Mouse (Mus musculus) intestine, embryonic 15.5 days (tissue): ENCODE results near the gene Fus. TPM values are rescaled to one million over a fixed set of nuclear protein-coding genes. Genes with fewer than 3 reads are reported as not detected.
A peak's percentile ranks its signal among the peaks of the same experiment; 100 is the strongest.
"Not testable (repeated sequence)": the region's sequence is repeated elsewhere in the genome, so short reads cannot be mapped to it uniquely, and the experiment has no call there.

Experiments used
- ATAC-seq: fragments of 200-750 bp; cut with Nextera tagmentation; 2 replicates; pipeline ENCODE4 v1.8.0; 2017; ENCODE audit warnings: moderate TSS enrichment, moderate library complexity
- H3K27ac ChIP-seq: fragments of 300-500 bp; sonication (generic); 2 replicates; pipeline ENCODE4 v1.5.1; 2015; ENCODE audit warnings: mild to moderate bottlenecking, inconsistent platforms
- H3K27me3 ChIP-seq: fragments of 300-500 bp; sonication (generic); replicated peaks from 2 replicates; pipeline ENCODE4 v1.6.1; 2015; ENCODE audit warnings: inconsistent platforms
- H3K36me3 ChIP-seq: fragments of 300-500 bp; sonication (generic); 2 replicates; pipeline ENCODE4 v1.6.1; 2015; ENCODE audit warnings: inconsistent platforms
- H3K4me1 ChIP-seq: fragments of 300-500 bp; sonication (generic); replicated peaks from 2 replicates; pipeline ENCODE4 v1.6.1; 2015; ENCODE audit warnings: inconsistent platforms
- H3K4me2 ChIP-seq: fragments of 300-500 bp; sonication (generic); replicated peaks from 2 replicates; pipeline ENCODE4 v1.6.1; 2015; ENCODE audit warnings: mild to moderate bottlenecking, inconsistent platforms
- H3K4me3 ChIP-seq: fragments of 300-500 bp; sonication (generic); replicated peaks from 2 replicates; pipeline ENCODE4 v1.5.1; 2015; ENCODE audit warnings: inconsistent platforms
- H3K9ac ChIP-seq: fragments of 300-500 bp; sonication (generic); 2 replicates; pipeline ENCODE4 v1.6.1; 2015; ENCODE audit warnings: inconsistent platforms
- H3K9me3 ChIP-seq: fragments of 300-500 bp; sonication (generic); 2 replicates; pipeline ENCODE4 v1.6.1; 2016; ENCODE audit warnings: inconsistent platforms
- WGBS: fragments of 180-500 bp; shearing (Covaris S2); methylation state at CpG from one replicate; pipeline ENCODE4 v1.1.7; 2015; 5-methylcytosine and 5-hydroxymethylcytosine counted together
- polyA plus RNA-seq: library from polyadenylated mRNA; unstranded; fragments of >200 nt; fragmentation: Nextera tagmentation; extraction: Ambion mirVana; gene quantifications from 2 replicates; pipeline ENCODE4 v1.2.1, GENCODE M21; 2015

Gene Fus
- polyA plus RNA-seq, 1 experiment from 2014 or later: 315 TPM

DNA sequence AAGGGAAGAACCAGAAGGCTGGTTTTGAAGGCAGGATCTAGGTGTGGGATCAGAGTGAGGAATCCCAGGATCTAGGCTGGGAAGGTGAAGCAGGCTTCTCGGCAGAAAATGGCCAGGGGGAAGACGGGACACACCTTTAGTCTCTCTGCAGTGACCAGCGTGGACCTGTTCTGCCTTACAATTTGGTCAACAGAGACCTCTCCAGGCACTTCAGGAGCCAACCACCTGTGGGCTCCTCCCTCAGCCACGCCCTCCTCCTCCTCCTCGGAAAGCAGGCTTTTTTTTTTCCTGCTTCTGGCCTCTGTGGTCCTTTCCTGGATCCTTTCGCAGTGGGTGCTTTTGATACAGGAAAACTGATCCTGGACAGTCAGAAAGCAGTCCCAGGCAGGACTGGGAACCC, 37.3 kb upstream of the Fus start, which contains the start of gene Prss8:
TSS of gene Prss8 (minus strand) at position 182 of the 400 bp plus-strand sequence.
- Histone ChIP-seq H3K27ac (peak within 1 kb of the TSS; percentile 79), H3K4me1 (peaks cover 42% of the 10 kb centered on the region), H3K4me2 (peak within 1 kb of the TSS; percentile 54), H3K9me3 (no peaks in the 10 kb centered on the region), H3K9ac (peak within 1 kb of the TSS; percentile 70), H3K27me3 (no peaks in the 10 kb centered on the region; the same call in 1 of the 2 replicates), H3K4me3 (peak within 1 kb of the TSS; percentile 49), H3K36me3 (peaks cover 3% of the 10 kb centered on the region)
- WGBS: 18% methylated on average over 6 of the region's 6 CpGs
- ATAC-seq: peak; percentile 50

DNA sequence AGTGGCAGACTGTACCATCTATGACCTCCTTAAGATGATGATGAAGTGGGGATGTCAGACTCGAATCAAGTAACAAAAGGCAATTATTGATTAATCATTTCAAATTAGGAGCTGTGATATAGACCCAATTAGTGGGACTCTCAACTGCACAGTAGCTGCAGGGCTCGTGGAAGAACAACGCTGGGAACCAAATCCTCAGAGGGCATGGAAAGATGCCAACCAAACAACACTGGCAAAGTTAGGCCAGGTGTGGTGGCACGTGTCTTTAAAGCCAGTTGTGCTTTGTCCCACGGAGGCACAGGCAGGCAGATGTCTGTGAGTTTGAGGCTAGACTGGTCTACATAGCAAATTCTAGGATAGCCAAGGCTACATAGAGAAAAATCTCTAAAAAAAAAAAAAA, 36.6 kb upstream of the Fus start:
- no peak overlapping the region; the same call in 1 of the 2 replicates for H3K9ac ChIP-seq
- H3K4me2 ChIP-seq: peak overlapping the region; percentile 54; the same call in 1 of the 2 replicates
- H3K36me3 ChIP-seq: peaks cover 3% of the 10 kb centered on the region
- ATAC-seq: no peak
- H3K27me3 ChIP-seq: no peaks in the 10 kb centered on the region; the same call in 1 of the 2 replicates
- WGBS: 75% methylated on average over 5 of the region's 5 CpGs
- H3K9me3 ChIP-seq: no peaks in the 10 kb centered on the region
- peaks cover 41% of the 10 kb centered on the region for H3K4me1 ChIP-seq
- H3K27ac ChIP-seq: 0 out of 2 replicates have a peak overlapping the region, but pooled peaks have one; percentile 79
- no peak overlapping the region for H3K4me3 ChIP-seq

DNA sequence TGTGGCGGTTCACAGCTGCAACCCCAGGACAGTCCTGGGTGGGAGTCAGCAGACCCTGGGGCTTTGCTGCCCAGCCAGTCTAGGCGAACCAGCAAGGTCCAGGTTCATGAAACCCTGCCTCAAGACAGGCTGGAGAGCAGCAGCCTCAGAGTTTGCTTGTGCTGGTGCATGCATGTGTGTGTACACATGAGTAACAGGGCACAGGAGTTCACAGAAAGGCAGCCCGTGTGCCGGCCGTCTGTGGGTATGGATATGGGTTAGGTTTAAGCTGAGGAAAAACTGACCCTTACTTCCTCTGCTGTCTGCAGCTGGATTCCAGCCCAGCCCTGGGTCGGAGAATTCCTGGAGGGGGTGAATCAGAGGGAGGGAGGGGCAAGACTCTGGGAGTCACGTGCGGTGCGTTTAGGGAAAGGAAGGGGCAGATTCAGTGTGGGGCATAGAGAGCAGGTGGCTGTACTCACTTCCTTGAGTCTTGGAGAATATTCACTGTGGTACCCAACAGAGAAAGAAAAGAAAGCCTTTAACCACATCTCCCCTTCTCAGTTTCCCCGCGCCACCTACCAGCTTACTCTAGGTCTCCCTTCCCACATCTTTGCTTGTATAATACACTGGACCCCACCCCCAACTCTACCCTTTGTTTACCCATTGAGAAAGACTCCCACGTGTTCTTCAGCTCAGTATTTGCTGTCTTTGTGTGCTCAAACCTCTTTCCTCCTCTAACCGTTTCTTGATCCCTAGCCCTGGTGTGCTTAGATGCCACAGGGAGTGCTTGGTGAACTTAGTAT, 35.7 kb upstream of the Fus start:
- Histone ChIP-seq H3K9ac (peak overlapping the region; percentile 34), H3K4me2 (peak overlapping the region; percentile 25), H3K27ac (peak overlapping the region; percentile 80), H3K4me3 (no peak overlapping the region), H3K36me3 (no peaks in the 10 kb centered on the region; the same call in 1 of the 2 replicates), H3K9me3 (no peaks in the 10 kb centered on the region), H3K27me3 (no peaks in the 10 kb centered on the region; the same call in 1 of the 2 replicates), H3K4me1 (peaks cover 43% of the 10 kb centered on the region)
- peak; percentile 9 for ATAC-seq
- 21% methylated on average over 13 of the region's 13 CpGs for WGBS

DNA sequence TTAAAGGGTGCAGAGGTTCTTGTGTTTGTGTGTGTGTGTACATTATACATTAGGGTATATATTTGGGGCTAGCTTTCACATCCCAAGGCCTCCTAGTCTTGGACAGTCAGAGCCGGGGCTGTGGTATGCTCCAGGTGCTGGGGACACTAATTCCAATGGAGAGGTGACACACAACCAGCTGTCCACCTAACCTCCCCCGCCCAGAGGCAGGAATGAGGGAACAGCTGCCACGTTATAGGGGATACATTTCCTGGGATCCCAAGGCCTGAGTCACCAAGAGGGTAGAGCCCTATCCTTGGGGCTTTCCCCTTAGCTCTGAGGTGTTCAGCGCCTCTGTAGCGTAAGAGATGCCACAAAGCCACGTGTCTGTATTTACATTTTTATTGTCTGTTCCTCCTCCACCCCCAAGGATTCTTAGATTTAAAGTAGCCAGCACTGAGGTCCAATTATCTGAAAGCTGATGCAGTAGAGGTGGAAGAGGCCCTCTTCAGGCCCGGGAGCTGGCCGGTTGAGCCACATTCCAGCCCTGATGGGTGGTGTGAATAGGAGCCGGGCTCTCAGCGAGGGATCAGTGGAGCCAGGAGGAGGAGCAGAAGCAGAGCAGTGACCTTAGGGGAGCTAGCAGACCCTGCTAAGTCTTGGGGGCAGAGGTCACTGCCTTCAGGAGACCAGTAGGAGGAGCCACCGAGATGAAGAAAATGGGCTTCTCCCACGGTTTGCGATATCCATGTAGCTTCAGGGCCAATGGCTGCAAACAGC, 34.8 kb upstream of the Fus start:
- no peaks in the 10 kb centered on the region for H3K9me3 ChIP-seq
- H3K4me3 ChIP-seq: no peak overlapping the region
- no peak for ATAC-seq
- no peak overlapping the region for H3K9ac ChIP-seq
- 23% methylated on average over 13 of the region's 13 CpGs for WGBS
- H3K27ac ChIP-seq: peak overlapping the region; percentile 80
- H3K36me3 ChIP-seq: no peaks in the 10 kb centered on the region
- peaks cover 40% of the 10 kb centered on the region for H3K4me1 ChIP-seq
- peak overlapping the region; percentile 25 for H3K4me2 ChIP-seq
- H3K27me3 ChIP-seq: no peaks in the 10 kb centered on the region; the same call in 1 of the 2 replicates

DNA sequence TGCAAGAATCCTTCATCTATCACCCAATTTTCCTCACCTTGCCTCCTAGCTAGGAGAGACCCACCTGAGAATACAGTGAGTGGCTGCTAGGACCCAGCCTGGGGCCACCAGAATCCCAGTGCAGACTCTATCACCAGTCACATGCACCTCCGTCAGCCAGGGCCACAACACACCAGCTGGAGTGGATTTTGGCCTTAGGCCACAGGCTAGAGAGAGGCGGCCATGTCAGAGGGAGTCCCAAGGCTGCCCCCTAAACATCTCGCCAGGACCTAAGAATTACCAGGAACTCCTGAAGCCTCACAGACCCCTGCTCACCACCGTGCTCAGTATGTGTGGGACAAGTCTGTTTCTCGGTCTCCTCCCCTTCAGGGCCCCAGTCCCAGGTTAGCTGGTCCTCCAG, 33.2 kb upstream of the Fus start:
- no peaks in the 10 kb centered on the region for H3K9me3 ChIP-seq
- no peak overlapping the region for H3K4me2 ChIP-seq
- H3K4me3 ChIP-seq: no peak overlapping the region
- peaks cover 35% of the 10 kb centered on the region for H3K4me1 ChIP-seq
- no peak for ATAC-seq
- H3K27ac ChIP-seq: no peak overlapping the region
- H3K36me3 ChIP-seq: no peaks in the 10 kb centered on the region
- H3K27me3 ChIP-seq: no peaks in the 10 kb centered on the region
- H3K9ac ChIP-seq: no peak overlapping the region
- 85% methylated on average over 5 of the region's 5 CpGs for WGBS

DNA sequence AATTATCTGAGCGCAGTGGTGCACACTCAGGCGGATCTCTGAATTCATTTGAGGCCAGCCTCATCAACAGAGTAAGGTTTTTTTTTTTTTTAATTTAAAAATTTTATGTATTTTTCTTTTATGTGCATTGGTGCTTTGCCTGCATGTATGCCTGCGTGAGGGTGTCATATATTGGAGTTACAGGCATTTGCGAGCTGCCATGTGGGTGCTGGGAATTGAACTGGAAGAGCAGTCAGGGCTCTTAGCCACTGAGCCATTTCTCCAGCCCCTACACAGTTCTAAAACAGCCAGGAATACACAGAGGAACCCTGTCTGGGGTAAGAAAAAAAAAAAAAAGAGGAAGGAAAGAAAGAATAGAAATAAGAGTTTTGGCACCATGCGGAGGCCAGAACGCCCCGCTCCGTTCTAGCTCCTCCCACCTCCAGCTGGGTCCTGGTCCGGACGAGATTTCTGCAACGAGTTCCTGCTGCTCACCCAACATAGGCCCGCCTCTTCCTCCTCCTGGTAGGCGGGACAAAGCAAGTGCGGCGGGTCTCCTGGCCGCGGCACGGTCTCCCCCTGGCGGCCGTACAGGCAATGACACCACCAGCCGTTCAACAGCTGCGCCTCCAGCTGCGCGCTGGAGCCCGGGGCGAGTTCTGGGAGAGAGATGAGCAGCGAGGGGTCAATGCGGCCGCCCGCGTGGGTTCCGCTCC, 32.1 kb upstream of the Fus start:
- Histone ChIP-seq H3K27me3 (no peaks in the 10 kb centered on the region), H3K4me1 (peaks cover 35% of the 10 kb centered on the region), H3K36me3 (no peaks in the 10 kb centered on the region), H3K27ac (peak overlapping the region; percentile 81), H3K4me2 (peak overlapping the region; percentile 89), H3K9me3 (no peaks in the 10 kb centered on the region), H3K9ac (peak overlapping the region; percentile 81), H3K4me3 (peak overlapping the region; percentile 75)
- peak; percentile 92 for ATAC-seq
- WGBS: 6% methylated on average over 32 of the region's 32 CpGs

DNA sequence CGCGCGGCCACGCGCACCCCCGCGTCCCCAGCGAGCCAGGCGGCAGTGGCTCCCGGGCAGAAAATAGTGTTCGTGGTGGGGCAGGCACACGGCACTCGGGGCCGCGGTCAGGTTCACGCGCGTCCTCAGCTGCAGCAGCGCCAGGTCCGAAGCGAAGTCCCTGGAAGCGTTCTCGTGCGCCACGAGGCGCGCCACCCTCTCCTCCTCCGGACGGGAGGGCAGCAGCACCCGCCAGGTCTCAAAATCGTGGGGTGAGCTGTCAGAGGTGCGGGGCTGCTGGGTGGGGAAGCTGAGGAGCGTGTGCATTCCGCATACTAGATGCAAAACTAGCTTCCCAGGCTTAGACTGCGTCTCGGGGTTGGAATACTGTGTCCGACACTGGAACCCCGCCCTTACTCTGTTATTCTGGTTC, 31.5 kb upstream of the Fus start:
- 1% methylated on average over 38 of the region's 38 CpGs for WGBS
- ATAC-seq: peak; percentile 29
- Histone ChIP-seq H3K4me3 (peak overlapping the region; percentile 75), H3K9ac (peak overlapping the region; percentile 81), H3K36me3 (no peaks in the 10 kb centered on the region), H3K27me3 (no peaks in the 10 kb centered on the region), H3K27ac (peak overlapping the region; percentile 81), H3K9me3 (no peaks in the 10 kb centered on the region), H3K4me1 (peaks cover 35% of the 10 kb centered on the region), H3K4me2 (peak overlapping the region; percentile 89)

DNA sequence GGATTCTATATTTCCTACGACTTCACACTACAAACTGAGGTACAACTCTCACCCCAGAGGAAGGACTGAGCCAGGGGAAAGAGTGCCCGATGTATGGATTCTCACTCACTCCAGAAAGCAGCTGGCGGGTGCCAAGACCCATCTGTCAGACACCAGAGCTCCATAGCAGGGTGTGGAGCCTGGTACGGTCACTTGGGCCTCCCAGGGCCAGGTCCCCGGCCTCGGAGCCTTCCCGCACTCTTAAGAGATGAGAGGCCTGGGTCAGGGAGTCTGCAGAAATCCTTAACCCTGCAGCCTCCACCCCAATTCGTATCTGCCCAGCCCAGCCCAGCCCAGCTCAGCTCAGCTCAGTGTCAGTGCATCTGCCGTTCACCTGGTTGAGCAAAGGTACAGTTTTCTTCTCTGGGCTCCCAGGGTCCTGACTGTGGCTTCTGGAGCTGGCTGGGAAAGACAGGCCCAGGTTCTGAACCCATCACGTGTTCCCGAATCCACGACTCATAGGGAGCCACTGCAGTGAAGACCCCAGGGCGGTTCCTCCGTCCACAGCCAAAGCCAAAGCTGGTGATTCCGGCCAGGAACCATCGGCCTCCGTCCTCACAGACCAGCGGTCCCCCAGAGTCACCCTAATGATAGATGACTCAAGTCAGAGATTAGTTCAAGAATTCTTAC, 30.9 kb upstream of the Fus start:
- peak overlapping the region; percentile 81 for H3K9ac ChIP-seq
- no peaks in the 10 kb centered on the region for H3K27me3 ChIP-seq
- ATAC-seq: no peak
- H3K4me2 ChIP-seq: peak overlapping the region; percentile 89
- H3K27ac ChIP-seq: 0 out of 2 replicates have a peak overlapping the region, but pooled peaks have one; percentile 81
- no peaks in the 10 kb centered on the region for H3K9me3 ChIP-seq
- no peaks in the 10 kb centered on the region for H3K36me3 ChIP-seq
- H3K4me3 ChIP-seq: peak overlapping the region; percentile 75
- peaks cover 31% of the 10 kb centered on the region for H3K4me1 ChIP-seq
- WGBS: 55% methylated on average over 18 of the region's 18 CpGs

DNA sequence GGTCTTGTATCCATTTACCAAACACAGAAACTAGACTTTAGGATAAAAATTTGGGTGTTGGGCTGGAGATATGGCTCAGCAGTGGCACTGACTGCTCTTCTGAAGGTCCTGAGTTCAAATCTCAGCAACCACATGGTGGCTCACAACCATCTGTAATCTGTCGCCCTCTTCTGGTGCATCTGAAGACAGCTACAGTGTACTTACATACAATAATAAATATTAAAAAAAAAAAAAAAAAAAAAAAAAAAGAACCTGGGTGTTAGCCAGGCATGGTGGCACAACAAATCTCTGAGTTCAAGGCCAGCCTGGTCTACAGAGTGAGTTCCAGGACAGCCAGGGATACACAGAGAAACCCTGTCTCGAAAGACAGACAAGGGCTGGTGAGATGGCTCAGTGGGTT, 25.2 kb upstream of the Fus start:
- not testable (repeated sequence) for H3K4me3 ChIP-seq, ATAC-seq, H3K4me2 ChIP-seq, H3K36me3 ChIP-seq, H3K9ac ChIP-seq, H3K4me1 ChIP-seq, H3K9me3 ChIP-seq, H3K27ac ChIP-seq
- 47% methylated on average over 2 of the region's 2 CpGs for WGBS
- peaks cover 26% of the 10 kb centered on the region for H3K27me3 ChIP-seq

DNA sequence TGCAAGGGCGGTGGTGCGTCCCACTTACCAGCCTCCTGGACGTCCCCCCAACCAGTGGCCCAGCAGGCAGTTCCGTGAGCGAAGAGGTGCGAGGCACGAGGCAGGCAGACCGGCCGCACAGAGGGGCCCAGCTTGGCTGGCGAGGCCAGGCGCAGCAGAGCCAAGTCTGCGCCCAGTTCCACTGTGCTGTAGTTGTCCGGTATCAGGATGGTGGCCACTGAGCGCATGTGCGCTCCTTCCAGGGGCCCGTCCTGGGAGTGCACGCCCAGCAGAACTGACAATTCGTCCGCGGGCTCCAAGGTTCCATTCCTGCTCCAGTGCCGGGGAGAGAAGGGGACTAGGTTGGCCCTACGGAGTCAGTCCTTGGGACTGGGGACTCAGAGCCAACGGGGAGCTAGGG, 22.6 kb upstream of the Fus start:
- Histone ChIP-seq H3K27ac (no peak overlapping the region), H3K36me3 (no peaks in the 10 kb centered on the region), H3K9me3 (no peaks in the 10 kb centered on the region), H3K27me3 (peaks cover 26% of the 10 kb centered on the region), H3K9ac (no peak overlapping the region), H3K4me3 (no peak overlapping the region; the same call in 1 of the 2 replicates), H3K4me2 (peak overlapping the region; percentile 47), H3K4me1 (peaks cover 4% of the 10 kb centered on the region; the same call in 1 of the 2 replicates)
- ATAC-seq: peak; percentile 59; the same call in 1 of the 2 replicates
- 8% methylated on average over 23 of the region's 23 CpGs for WGBS

DNA sequence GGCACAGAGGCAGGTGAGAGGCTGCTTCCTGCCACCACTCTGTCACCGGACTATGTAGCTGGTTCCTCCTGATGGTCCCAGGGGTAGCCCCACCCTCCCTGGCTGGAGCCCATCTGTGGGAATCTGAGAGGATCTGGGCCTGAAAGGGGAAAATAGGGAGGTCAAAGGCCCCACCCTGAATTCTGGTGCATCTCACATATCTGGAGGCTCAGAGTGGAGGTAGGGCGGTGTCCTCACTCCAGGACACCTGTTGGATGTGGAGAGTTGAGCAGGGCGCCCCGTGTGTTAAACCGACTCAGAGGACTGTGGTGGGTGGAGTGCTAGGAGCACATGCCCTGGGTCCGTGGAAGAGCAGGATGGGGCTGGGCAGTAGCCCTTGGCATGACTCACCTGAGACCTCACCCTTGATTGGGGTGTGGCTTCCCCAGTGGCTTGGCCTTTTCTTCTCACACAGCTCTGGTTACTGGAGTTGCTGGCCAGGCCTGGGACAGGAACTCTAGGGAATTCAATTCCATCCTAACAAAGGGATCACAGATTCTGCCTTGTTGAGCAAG, 20.7 kb upstream of the Fus start, which contains the start of gene Prss36:
TSS of gene Prss36 (minus strand) at position 256 of the 554 bp plus-strand sequence.
- no peak within 1 kb of the TSS for H3K27ac ChIP-seq
- peaks cover 4% of the 10 kb centered on the region; the same call in 1 of the 2 replicates for H3K4me1 ChIP-seq
- H3K36me3 ChIP-seq: no peaks in the 10 kb centered on the region
- peak; percentile 81 for ATAC-seq
- H3K4me2 ChIP-seq: no peak within 1 kb of the TSS
- WGBS: 66% methylated on average over 6 of the region's 6 CpGs
- no peak within 1 kb of the TSS for H3K4me3 ChIP-seq
- H3K9me3 ChIP-seq: no peaks in the 10 kb centered on the region
- H3K27me3 ChIP-seq: peaks cover 26% of the 10 kb centered on the region
- no peak within 1 kb of the TSS for H3K9ac ChIP-seq
